Mouse (Mus musculus) layer of hippocampus, adult 9-10 months (tissue): ENCODE measurements around the gene Pagr1b.

Source experiments
- DNase-seq: peaks from one replicate; pipeline ENCODE4 v3.0.0; 2022; ENCODE audit warnings: low spot score

Gene Pagr1b

DNA sequence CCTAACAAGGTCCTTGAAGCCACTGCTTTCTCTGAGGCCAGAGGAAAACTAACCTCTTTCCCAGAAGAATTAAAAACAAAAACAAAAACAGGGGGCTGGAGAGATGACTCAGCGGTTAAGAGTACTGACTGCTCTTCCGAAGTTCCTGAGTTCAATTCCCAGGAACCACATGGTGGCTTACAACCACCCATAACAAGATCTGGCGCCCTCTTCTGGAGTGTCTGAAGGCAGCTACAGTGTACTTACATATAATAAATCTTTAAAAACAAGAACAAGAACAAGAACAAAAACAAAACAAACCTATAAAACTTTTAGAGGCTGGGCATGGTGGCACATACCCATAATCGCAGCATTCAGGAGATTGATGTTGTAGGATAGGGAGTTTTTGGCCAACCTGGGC lies 19.8 kb downstream of the Pagr1b start:
- DNase-seq, result no peak

- no peak for DNase-seq
These were observed 27.5 kb downstream of the Pagr1b start for GRCm38 (mm10) chr7:126988816-126989215.

DNA sequence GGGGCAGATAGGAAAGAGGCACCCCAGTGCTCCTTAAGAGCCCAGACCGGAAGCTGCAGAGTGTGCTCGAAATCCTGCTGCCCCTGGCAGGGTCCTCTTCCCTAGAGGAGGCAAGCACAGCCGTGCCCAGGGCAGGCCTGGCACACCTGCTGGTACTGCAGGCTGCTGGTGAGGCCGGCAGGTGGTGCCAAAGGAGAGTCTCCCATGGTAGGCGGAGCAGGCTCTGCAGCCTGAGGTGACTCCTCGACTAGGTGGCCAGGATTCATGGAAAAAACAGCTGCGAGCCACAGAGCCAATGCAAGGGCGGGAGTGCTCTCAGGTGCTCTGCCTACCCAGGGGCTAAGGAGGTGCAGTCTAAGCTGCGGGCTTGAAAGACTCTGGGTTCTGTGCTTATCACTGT lies 30.0 kb downstream of the Pagr1b start:
- DNase-seq, result no peak

DNA sequence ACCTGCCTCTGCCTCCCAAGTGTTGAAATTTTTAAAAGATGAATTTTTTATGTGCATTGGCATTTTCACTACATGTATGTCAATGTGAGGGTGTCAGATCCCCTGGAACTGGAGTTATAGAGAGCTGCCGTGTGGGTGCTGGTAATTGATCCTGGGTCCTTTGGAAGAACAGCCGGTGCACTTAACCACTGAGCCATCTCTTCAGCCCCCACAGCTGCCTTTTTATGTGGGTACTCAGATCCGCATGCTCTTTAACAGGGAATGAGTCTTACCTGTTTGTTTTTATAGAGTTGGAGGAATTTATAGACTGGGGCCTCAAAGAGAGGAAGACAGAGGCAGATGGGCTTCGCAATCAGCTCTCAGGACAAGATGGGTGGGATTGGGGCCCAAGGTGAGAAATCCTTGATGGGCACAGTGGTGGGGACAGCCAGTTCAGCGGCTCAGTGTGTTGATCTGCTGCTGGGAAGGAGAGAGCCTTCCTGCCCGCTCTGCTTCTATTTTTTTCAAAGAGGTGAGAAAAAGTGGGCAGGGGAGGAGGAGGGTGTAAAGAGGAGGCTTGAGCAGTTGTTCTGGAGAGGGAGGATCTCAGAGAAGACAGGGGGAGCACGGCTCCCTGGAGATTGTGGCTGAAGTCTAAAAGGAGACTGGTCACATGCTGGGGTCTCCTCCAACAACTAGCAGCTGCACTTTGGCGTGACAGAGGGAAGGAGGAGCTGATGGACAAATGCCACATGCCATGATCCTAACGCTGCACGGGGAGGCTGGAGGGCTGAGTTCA lies 31.4 kb downstream of the Pagr1b start:
- no peak for DNase-seq

DNA sequence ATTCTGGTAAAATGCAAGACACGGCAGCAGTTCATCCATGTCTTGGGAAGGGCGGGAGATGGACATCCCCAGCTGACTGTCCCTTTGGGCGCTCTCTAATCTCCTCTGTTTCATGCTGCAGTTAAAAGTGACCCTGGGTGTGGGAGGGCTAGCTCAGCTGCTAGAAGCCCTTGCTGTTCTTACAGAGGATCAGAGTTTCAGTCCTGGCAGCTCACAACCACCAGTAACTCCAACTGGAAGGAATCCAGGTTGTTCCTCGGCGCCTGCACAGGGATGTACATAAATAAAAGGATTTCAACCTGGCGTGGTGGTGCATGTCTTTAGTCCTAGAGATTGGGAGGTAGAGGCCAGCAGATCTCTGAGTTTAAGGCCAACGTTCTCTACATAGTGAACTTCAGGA lies 33.2 kb downstream of the Pagr1b start:
- DNase-seq, result no peak

- DNase-seq, result no peak
These were observed 34.2 kb downstream of the Pagr1b start for GRCm38 (mm10) chr7:126982054-126982453.

- DNase-seq, result no peak
These were observed 34.7 kb downstream of the Pagr1b start for GRCm38 (mm10) chr7:126981601-126982000.

GRCm38 (mm10) chr7:126978841-126979240 lies 37.4 kb downstream of the Pagr1b start:
- DNase-seq, result no peak

GRCm38 (mm10) chr7:126976878-126977459 lies 39.3 kb downstream of the Pagr1b start:
- DNase-seq, result no peak

DNA sequence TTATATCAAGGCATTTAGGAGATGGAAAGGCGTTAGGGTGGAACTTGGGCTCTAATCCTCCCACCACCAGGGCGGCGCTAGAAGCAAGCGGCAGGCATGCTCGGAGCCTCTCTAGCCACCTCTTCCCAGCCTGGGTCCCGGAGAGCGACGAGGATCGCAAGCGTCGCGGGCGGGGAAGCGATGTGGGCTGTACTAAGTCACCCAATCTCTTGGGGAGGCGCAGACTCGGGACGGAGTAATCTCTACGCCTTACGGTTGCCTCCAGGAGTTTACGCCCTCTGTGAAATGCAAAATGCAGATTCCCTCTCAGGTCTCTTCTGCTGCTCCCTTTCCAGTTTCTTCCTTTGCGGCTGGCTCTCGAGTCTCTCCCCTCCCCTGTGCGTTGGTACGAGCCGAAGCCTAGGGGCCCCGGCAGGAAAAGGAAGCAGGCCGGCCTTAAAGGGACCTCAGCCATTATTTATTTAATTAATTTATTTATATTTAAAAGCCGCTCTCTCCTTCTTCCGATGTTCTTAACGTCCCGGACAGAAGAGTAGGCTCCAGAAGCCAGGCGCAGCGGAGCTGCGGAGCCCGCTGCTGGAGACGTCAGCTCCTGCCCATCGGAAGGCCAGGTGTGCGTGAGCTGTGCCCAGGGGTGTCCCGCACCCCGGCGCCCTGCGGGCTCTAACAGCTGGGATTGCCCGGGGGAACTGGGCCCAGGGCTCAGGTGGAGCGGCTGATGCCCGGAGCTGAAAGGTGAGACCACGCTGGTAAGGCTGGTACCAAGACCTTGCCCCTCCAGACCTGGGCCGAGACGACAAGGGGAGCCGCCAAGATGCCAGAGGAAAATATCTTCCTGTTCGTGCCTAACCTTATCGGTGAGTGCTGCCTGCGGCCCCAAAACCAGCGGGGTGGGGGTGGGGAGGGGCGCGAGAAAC lies 40.1 kb downstream of the Pagr1b start, which contains the start of gene Cdiptos:
Gene Cdiptos, minus strand, starts transcription at position 149 of the 917 bp plus-strand sequence.
- peak; percentile 85 for DNase-seq

GRCm38 (mm10) chr7:126975893-126975949 lies 40.6 kb downstream of the Pagr1b start, which contains the start of gene Cdipt:
TSS of gene Cdipt (plus strand) at chr7:126975914.
- no peak for DNase-seq

DNA sequence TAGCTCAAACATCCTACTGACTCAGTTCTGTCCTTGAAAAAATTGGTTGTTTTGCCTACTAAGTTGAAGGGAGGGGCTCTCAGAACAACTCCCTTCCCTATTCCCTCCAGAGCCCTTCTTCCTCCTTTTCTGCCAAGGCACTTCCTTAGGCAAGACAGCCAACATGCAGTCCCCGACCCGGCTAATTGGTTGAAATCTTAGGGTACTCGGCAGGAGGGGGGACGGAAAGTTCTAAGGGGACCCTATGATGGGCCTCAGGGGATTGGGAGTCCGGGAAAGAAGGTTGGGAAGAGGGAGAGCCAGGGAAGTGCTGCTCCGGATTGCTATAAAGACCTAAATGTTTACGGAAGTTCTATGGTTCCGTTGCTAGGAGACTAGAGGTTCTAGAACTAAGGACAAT lies 40.8 kb downstream of the Pagr1b start:
- DNase-seq, result no peak

DNA sequence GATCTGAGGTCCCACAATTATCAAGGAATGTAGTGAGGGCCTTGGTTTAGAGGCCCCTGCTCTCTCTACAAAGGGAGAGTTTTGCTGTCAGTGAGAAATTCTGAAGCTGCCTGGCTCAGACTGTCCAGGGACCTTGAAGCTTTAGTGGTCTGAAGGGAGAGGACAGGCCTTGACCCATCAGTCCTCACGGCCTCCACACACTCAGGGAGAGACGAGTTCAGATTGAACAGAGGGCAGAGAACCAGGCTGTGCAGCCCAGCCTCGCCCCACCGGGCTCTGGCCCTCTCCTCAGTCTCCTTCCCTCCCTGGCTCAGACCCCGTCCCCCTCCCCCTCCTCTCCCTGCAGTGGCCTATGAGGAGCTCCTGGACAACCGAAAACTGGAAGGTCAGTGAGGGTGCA lies 48.9 kb downstream of the Pagr1b start:
- no peak for DNase-seq

DNA sequence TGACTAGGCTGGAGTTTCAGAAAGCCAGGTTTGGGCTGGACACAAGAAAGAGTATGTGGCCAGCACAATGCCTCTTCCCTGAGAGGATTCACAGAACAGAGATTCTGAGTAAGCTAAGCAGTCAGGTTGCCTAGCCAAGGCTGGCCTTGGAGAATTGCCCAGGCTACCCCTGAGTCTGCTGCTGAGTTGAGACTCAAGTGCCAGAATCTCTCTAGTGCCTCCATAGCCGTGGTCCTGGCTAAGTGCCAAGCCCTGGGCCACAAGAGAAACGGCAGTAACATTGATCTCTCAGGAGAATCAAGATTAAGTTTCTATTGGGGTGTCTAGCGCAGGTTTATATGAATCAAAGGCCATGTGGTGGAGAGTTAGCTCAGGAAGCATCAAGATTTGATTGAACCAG lies 50.7 kb downstream of the Pagr1b start:
- DNase-seq, result no peak

GRCm38 (mm10) chr7:126963548-126964286 lies 52.6 kb downstream of the Pagr1b start:
- no peak for DNase-seq

- DNase-seq, result no peak
These were observed 54.3 kb downstream of the Pagr1b start for GRCm38 (mm10) chr7:126961965-126962364.

DNA sequence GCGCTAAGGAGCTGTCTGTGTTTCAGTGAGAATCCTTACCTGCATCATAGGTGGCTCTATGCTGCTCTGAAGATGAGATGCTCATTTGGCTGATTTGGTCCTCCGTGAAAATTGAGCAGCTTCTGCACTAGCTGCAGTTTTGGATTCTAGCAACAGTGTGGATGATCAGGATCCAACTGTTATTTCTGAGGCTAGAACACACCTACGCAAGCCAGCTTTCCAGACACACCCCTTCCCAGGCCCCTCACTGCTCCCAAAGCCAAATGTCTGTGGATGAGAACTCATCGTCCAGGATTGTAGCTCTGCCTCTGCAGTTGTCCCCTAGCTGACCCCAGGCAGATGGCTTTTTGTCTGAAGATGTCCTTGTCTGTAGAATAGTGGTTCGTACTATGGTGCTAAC lies 55.2 kb downstream of the Pagr1b start:
- DNase-seq, result no peak

DNA sequence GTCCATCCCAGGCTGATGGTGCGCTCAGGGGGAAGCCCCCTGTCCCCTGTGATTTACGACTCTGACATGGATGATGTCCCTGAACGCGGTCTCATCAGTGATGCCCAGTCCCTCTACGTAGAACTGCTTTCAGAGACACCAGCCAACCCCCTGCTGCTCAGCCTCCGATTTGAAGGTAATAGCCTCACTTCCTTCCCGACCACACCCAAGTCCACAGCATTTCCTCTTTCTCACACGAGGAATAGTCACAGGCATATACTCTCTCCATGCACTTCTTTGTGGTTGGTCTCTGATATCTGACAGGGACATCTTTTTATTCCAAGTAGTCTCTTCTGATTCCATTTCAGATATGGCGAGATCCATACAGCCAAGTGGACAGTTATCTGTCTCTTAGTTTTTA lies 56.5 kb downstream of the Pagr1b start:
- no peak for DNase-seq

DNA sequence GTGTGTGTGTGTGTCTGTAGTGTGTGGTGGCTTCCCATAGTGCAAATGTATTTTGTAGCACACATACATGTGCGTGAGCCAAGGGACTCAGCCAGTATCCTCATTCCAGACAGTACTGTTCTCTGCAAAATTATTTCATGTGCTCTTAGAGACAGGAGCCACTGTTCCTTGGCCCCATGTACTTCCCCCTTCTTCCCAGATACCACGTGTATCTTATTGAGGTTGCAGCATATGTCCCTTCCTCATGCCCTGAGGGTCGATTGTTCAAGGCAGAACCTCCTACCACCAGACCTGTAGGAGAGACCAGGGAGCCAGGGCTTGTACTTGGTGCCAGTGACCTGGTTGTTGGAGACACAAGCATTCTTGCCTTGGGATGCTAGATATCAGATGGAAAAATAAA lies 61.2 kb downstream of the Pagr1b start:
- DNase-seq, result no peak

DNA sequence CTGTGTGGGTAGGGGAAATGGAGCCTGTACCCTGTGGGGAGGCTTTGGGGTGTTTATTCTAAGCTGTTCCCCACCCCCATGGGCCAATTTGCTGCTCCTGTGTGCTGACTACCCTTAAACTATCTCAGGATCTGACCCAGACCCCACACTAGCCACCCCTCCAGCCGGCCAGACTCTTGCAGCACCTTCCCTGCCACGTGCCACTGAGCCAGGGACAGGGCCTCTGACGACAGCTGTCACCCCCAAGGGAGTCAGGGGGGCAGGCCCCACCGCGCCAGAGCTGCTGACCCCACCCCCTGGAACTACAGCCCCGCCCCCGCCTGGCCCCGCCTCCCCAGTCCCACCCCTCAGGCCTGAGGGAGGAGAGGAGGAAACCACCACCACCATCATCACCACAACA lies 63.6 kb downstream of the Pagr1b start:
- DNase-seq, result no peak

- DNase-seq, result no peak
These were observed 64.5 kb downstream of the Pagr1b start for GRCm38 (mm10) chr7:126951741-126952140.
